Mouse (Mus musculus) liver, adult (tissue): ENCODE measurements around the gene Sirt6.

ENCODE experiments used
- GATA4 ChIP-seq: IDR thresholded peaks from 2 replicates; pipeline ENCODE4 v1.6.1; 2014; ENCODE audit warnings: mild to moderate bottlenecking, low read length; ENCODE audit not compliant: insufficient replicate concordance

Sirt6 gene

DNA sequence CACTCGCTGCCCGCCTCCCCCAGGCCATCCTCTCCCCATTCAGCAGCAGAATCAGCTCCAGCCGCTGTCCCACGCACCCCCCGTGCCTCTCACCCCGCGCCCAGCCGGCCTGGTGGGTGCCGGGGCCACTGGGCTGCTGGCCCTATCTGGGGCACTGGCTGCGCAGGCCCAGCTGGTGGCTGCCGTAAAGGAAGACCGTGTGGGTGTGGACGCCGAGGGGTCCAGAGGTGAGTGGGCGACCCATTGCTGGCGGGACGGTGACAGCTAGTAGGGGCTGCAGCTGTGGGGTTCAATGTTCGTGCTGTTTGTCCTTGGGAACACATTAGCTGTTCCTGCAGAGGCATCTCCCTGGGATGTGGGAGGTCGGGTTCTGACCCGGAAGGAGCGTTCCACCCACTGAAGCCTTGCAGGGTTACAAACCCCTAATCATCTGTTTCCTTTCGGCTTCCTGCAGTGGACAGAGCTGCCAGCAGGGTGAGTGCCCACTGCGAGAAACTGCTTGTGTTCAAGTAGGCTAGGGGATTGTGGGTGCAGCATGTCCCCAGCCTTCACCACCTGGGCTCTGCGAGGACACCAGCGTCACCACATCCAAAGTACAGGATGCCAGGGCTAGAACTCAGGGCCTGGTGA is 47.0 kb downstream of the Sirt6 start:
- TF ChIP-seq GATA4: no peak

DNA sequence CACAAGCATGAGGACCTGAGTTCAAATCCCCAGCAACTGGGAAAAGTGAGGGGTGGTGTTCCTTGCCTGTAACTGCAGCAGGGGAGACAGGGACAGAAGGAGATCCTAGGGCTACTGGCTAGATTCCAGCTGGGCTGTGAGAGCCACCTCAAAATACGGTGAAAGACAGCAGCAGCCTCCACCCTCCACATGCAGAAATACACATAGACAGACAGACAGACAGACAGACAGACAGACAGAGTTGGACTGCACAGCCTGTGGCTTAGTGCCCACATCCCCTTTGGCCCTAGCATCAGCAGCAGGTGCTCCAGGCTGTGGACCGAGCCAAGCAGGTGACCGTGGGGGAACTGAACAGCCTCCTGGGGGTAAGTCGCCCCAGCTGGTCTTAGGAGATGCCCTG is 47.6 kb downstream of the Sirt6 start:
- TF ChIP-seq GATA4: no peak

DNA sequence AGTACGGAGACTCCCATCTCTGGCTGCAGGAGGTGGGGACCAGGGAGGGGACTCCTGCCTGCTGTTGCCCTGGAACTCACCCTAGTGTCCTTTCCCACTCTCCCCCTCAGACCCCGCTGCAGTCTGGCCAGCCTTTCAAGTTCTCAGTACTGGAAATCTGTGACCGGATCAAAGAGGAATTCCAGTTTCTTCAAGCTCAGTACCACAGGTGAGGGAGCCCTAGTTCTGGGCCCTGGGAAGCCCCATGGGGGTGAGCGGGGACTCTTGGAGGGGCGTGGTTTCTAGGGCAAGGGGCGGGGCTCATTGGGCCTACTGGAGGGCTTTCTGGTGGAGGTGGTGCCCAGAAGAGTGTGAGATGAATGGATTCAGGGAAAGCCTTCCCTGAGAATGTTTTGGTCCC is 51.9 kb downstream of the Sirt6 start:
- no peak for TF ChIP-seq GATA4

DNA sequence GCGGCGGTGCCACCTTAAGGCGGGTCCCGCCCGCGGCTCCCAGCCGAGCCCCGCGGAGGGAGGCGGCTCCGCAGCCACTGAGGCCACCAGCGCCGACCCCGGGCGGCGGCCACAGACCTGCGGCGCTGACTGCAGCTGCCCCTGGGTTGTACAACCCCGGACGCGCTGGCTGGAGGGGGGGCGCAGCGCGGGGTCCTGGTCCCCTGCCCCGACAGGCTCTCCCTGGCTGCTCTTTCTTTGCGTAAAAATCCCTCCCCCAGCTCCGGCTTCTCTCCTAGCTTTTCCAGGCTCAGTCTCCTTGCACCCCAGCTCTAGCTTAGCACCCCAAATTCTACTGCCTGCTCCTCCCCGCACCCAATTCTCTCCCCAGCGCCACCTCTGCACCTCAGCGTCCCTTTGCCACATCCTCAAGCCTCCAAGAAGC is 52.4 kb downstream of the Sirt6 start:
- no peak for TF ChIP-seq GATA4

DNA sequence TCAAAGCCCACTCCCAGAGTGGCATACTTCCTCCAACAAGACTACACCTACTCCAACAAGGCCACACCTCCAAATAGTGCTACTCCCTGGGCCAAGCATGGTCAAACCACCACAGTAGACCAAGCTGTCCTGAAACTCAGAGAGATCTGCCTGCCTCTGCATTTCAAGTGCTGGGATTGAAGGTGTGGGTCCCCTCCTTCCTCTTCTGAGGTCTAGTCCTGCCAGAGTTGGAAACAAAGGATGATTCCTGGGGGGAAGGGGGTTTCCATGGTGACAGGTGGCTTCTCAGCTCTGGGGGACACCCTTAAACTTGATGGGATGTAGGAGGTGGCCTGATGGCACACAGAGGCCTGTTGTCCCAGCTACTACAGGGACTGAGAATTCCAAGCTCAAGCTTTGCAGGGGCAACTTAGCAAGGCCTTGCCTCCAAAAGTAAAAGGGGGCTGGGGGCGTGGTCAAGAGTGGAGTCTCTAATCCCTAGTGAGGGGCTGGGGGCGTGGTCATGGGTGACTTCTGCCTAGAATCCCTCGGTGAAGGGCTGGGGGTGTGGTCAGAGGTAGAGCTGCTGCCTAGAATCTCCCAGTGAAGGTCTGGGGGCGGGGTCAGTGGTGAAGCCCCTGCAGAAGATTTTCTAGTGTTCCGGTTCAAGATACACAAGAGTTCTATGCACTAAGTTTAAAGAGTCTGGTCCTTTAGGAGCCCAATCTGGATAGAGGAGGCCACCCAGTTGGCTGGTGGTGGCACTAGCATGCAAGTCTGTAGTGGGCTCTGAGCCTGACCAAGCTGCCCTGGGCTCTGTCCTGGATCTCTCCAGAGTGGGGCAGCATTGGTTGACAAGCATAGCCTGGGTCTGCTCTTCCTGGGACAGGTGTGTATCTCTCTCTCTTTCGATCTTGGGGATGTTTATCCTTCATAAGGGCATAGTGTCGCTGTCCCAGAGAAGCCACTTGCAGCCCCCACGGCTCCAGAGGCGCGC is 53.2 kb downstream of the Sirt6 start, which contains the start of gene Tle2:
Tle2 (plus strand) TSS at position 481 of the 976 bp plus-strand sequence.
- no peak for TF ChIP-seq GATA4

DNA sequence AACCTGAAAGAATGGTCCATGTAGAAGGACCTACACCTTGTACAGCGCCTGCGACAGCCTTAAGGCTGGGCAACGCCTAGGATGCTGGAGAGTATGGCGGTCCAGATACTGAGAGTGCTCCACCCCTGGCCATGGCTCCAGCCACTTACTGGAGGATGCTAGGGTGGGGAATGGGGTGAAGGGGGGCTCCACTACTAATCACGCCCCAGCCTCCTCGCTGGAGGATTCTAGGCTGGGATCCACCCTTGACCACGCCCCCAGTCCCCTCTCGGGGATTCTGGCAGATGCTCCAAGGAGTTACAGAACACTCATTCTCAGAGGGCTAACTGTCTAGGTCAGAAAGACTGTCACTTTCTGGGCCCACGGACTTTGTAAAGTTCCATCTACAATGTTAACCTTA is 54.6 kb downstream of the Sirt6 start:
- TF ChIP-seq GATA4: no peak

DNA sequence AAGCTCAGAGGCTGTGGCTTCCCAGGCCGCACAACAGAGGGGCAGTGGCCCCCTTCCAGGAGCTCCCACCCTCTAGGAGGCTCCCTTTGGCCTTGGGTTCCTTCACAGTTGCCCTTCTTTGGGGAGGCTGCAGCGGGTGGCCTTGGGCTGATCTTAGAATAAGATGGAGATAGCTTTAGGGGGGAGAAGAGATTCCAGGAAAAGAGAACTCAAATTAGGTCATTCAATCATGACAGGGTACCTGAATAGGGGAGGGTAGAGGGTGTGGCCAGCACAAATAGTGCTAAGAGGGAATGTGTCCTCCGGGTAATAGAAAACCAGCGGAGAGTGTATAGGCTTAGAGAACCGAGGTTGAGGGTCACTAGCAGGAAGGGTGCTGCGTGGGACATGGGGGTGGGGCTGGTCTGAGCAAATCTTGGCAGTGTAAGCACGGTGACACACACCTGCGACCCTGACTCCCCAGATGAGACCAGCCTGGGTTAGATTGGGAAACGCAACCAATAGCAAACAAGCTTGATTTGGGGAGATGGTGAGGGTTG is 55.4 kb downstream of the Sirt6 start:
- TF ChIP-seq GATA4: no peak
